Mouse (Mus musculus) heart, adult 11 months (tissue): Measurements from ENCODE around the gene Rtn4rl1.
A peak's percentile ranks its signal among the peaks of the same experiment; 100 is the strongest.

Experiments used
- DNase-seq: peaks from one replicate; pipeline ENCODE4 v3.0.0; 2022

The Rtn4rl1 gene

DNA sequence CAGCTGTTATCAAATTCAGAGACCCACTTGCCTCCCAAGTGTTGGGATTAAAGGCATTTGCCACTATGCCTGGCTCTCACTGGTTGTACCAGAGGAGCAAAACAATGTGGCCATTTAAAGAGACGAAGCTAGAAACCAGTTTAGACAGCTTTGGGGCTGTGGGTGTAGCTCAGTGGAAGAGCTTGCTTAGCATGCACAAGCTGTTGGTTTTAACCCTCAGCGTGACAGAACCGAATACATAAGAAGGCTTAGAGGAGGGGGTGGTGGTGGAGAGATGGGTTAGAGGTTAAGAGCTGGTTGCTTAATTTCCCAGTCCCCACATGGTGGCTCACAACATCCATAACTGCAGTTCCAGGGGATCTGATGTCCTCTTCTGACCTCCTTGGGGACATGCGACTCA is 115.1 kb downstream of the Rtn4rl1 start:
- DNase-seq: peak; percentile 87

- DNase-seq: no peak
Measured at GRCm38 (mm10) chr11:75310813-75311212, 117.2 kb downstream of the Rtn4rl1 start.

DNA sequence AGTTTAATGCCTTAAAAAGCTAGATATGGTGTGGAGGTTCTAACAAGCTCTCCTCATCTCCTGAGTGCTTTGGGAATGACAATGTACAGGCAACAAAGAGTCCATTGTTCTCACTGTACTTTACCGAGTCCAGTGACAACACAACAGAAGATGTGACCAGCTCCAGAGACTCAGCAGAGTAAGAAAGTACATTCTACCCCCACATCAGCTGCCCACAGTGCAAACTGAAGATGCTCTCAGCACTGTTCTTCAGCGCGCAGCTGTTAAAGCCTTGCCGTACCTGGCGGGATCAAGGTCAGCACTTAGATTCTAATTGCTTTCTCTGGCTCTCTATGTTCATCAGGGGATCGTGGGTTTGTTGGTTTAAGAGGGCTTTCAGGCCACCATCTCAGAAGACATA is 118.2 kb downstream of the Rtn4rl1 start:
- no peak for DNase-seq

GRCm38 (mm10) chr11:75313834-75314233 is 120.3 kb downstream of the Rtn4rl1 start:
- no peak for DNase-seq
